Mouse (Mus musculus) erythroblast, adult 5-6 weeks (primary cell): ENCODE data around the gene Ccnd3. TPM values are rescaled to one million over a fixed set of nuclear protein-coding genes. Genes with fewer than 3 reads are reported as not detected.
"Not testable (repeated sequence)": the region's sequence is repeated elsewhere in the genome, so short reads cannot be mapped to it uniquely, and the experiment has no call there.

Experiments used
- ATAC-seq: replicated peaks from 2 replicates; pipeline ENCODE4 v1.8.0; 2016; ENCODE audit warnings: moderate number of reproducible peaks, mild to moderate bottlenecking, moderate TSS enrichment, inconsistent platforms; ENCODE audit not compliant: poor library complexity, low FRiP score, severe bottlenecking
- total RNA-seq, 2 experiments: library from RNA; stranded (forward) in 1 of 2; stranded (reverse) in 1 of 2; fragments of 150-400 nt in 1 of 2; fragments of 200-764, 138-1000 nt in 1 of 2; gene quantifications; 2 replicates each; pipeline versions ENCODE4 v1.2.3 to v1.2.4; 2015 to 2017; ENCODE audit warnings: low replicate concordance in 2 of 2

The Ccnd3 gene
- total RNA-seq, 2 experiments from 2014 or later: 65.9 to 85.3 TPM

DNA sequence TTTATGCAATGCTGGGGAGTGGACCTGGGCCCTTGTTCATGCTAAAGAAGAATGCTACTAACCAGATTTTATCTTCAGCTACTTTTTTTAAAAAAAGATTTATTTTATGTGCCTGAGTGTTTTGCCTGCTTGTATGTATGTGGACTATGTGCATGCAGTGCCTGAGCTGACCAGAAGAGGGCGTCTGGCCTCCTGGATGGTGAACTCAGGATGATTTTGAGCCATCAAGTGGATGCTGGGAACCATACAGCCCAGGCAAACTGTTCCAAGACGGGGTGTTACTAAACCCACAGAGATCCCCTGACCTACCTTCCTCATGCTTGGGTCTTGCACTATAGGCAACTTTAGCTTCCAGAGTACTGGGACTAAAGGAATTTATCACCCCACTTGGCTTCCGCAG, 29.1 kb upstream of the Ccnd3 start:
- peak; percentile 68 for ATAC-seq

DNA sequence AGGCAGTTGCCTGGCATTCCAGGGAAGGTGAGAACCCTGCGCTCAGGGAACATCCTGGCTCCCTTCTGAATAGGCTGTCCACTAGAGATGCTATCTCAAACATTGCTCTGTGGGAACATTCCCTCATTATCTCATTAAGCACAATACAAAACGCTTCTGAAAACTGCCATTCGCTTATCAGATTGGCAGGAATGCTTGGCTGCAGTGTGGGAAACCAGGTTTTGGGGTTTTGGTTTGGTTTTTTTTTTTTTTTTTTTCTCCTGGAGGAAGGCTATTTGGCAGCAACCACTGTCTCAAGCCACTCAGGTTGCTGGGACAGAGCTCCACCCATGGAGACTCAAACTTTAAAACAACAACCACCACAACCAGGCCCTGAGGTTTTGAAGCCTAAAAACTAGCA, 25.0 kb upstream of the Ccnd3 start:
- ATAC-seq: no peak

DNA sequence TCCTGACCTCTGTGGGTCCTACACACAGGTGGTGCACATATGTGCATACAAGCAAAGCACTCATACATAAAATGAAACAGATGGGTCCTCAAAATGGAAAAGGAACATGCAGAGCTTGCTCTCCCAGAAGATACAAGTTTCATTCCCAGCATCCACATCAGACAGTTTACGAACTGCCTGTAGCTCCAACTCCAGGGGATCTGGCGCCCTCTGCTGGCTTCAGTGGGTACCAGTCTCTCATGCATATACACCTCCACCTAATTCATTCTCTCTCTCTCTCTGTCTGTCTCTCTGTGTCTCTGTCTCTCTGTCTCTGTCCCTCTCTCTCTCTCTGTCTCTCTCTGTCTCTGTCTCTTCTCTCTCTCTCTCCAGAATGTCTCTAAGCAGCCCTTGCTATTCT, 22.4 kb upstream of the Ccnd3 start:
- ATAC-seq: peak; percentile 62

DNA sequence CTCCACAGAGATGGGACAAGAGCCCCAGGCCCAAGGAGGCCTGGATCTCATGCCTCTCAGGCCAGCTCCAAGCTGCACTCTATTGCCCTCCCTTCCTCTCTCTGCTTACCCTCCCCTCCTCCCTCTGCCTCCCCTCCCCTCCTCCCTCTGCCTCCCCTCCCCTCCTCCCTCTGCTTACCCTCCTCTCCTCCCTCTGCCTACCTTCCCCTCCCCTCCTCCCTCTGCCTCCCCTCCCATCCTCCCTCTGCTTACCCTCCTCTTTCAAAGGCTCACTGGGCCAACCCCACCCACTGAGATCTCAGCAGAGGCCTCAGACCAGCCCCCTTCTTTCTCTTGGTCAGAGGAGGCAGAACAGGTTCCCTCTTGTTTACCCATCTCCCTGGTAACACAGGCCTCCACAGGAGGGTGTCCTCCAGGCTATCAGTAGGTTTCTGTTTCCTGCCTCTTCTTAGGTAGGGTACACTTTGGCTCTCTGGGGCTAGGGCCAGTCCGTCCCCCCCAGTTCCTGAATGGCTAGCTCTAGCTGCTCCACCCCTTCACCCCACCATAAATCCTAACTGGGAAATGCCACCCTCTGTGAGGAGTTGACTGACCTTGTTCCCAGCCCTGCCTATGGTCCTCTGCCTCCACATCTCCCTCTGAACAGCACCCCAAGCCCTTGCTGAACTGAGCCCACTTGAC, 20.5 kb upstream of the Ccnd3 start:
- ATAC-seq: no peak

DNA sequence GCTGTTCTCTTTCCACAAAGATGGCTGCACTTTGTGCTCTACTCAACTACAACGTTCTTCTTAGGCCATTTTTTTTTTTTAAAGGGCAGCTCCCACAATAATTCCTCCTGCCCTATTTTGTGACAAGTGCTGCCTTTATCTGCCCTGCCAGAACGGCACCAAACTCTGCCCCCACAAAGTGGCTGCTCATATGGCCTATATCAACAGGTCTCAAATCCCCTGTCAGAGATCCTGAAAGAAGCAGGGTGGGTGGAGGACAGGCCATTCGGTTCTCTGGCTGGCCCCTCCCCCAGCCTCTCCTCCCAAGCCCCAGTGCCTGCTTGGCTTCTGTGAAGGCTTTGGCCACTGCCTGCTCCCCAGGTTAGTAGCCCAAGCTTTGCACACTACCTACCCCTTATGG, 19.9 kb upstream of the Ccnd3 start:
- ATAC-seq: no peak

DNA sequence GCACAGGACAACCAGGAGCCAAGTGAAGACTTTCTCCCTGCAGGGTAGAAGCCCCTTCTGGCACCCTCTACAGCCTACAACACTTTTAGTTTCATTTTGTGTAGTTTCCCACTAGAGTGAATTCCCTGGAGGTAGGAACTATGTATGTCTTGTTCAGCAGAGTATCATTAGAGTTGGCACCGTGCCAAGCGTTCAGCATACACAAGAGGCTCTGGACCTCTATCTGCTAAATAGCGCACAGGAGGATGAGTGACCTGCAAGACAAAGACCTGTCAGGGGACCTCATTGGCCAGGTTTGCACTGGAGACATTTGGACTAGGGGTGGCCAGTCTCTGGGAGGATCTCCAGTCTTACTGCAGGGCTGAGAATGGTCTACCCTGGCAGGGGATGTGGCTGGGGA, 19.1 kb upstream of the Ccnd3 start:
- ATAC-seq: no peak

DNA sequence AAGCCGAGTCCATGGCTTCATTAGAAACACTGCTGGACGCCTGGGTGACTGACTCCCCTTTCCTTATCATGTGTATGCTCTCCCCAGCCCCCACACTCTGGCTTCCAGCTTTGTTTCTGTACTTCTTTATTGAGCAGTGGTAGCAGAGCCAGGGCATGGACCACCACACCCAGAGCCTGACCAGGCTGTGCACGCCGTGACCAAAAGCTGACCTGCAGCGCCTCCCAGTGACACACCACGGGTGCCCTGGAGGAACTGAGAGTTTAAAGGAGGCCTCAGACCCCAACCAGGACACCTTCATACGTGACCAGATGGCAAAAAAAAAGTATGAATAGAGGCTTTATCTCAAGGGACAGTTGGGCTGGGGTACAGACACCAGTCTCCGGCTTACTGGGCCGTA, 14.1 kb upstream of the Ccnd3 start:
- ATAC-seq: no peak

DNA sequence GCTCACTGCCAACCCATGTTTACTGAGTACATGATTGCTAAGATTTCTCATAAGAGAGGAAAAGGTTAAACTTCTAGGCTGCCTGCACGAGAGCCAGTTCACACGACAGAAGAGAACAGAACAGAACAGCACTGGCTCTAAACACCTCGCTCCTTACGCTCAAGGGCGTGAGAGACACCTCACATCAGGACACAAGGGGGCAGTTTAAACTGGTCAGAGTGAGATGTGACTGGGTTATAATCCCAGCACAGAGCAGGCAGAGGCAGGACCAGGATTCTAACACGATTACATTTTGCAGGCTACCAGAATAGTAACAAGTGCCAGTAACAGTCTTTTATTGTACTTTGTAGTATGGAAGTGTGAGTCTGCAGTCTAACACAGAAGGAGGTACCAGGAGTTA, 12.1 kb upstream of the Ccnd3 start:
- ATAC-seq: no peak

DNA sequence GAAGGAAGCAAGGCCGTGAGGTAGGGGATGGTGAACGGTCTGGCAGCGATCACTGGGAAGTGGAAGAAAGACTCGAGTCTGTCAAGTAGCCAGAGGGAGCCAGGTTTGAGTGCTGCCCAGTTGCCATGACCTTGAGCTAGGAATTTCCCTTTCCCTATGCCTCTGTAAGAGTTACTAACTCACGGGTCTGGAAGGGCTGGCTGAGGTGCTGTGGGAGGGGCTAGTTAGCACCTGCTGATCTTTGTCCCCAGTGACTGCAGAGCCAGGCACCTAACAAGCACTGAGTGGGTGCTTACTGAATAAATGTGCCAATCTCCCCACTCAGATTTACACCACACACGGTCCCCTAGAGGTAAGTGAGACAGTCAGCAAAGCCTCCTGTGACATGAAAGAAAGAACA, 11.2 kb upstream of the Ccnd3 start:
- no peak for ATAC-seq

DNA sequence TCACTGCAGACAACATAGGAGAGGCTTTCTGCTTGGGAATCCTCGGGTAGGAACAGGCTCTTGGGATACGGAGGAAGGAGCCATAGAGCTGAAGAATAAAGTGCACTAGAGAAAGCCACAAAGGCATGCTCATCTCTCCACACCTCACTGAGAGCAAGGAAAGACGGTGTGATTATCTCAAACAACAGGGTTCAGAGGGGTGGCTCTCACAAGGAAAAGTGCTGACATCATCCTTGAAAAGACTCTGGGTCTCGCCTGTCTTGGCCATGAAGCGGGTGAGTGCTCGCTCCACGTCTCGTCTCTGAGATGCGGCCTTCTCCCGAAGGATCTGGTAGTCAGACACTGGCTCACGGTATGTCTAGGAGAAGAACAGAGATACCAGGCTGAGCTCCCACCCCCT, 10.7 kb upstream of the Ccnd3 start:
- no peak for ATAC-seq

DNA sequence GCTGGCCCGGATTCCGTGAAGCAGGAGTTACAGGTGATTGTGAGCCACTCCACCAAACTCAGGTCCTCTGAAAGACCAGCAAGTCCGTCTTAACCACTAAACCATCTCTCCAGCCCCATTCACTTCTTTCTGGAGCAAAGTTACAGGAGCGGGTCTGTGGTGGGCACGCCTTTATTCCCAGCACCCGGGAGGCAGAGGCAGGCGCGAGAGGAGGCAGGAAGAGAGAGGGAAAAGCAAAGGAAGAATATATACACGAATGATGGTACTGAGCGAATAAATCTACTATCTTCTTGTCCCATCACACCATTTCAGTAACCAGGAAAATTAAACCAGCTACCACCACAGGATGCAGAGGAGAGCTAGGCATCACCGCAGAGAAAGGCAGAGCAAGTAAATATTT, 3.3 kb upstream of the Ccnd3 start:
- ATAC-seq: peak; percentile 44; the same call in 1 of the 2 replicates

DNA sequence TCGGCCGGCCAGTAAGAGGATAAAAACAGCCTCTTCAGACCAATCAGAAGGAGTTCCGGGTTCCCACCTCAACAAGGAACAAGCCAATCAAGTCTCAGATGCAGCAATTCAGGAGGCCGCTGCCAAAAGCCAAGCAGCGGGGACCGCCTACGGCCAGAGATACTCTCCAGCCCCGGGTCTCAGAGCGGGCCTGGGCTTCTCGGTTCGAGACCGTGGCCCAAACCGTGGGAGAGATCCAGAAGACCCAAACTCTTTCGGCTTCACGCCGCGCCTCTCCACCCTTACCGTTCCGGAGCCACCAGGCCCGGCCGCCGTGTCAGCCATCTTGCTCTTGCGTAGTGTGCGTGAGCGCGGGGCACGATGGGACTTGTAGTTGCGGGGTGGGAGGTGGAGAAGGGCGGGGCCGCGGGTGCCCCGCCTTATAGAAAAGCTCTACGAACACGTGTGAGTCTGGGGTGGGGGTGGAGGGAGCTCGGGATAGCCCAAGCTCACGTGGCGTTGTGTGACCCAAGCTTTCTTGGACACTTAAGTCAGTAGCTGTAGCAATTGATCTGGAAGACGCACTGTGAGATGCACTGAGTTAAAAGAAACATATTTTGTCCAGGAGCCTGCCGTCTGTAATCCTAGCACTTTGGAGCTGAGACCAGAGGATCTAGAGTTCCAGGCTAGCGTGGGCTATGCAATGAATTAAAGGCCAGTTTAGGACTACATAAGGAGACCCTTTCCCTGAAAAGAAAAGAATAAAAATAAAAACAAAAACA, 2.7 kb upstream of the Ccnd3 start, which contains the start of gene Taf8:
Taf8 (minus strand) TSS at position 347 of the 761 bp plus-strand sequence.
- peak; percentile 92 for ATAC-seq

DNA sequence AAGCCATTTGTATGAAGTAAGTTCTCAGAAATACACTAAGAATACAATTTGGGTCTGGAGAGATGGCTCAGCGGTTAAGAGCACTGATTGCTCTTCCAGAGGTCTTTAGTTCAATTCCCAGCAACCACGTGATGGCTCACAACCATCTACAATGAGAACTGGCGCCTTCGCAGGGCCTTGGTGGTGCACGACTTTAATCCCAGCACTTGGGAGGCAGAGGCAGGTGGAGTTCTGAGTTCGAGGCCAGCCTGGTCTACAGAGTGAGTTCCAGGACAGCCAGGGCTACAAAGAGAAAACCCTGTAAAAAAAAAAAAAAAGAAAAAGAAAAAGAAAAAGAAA, 2.2 kb upstream of the Ccnd3 start:
- ATAC-seq: not testable (repeated sequence)

DNA sequence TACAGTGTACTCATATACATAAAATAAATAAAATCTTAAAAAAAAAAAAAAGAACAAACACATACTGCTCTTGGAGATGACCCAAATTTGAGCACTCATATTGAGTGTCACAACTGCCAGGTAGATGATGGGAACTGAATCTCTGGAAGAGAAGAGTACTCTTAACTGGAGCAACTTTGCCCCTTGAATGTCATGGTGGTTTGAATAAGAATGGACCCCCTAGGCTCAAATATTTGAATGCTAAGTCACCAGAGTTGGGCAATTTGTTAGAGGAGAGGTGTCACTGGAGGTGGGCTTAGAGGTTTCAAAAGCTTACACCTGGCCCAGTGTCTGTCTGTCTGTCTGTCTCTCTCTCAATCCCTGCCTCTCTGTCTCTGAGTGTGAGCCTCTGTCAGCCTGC, 1.2 kb upstream of the Ccnd3 start:
- ATAC-seq: no peak

DNA sequence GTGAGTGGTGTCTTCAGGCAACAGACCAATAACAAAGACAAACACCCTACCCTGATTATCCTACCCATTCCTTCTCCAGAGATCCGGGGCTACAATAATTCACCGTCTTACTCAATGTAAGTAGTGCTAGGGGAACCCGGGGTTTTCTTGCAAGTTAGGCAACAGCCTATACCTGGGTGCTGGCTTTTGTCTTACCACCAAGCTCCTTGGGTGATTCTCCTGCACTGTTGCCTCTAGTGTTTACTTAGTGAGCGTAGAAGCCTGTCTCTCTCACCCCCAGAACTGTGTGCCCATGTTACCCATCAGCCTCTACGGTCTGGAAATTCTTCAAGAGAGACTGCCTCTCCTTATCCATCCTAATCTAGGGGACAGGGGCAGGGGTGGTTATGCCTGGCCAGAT, 623 bp upstream of the Ccnd3 start:
- ATAC-seq: no peak

DNA sequence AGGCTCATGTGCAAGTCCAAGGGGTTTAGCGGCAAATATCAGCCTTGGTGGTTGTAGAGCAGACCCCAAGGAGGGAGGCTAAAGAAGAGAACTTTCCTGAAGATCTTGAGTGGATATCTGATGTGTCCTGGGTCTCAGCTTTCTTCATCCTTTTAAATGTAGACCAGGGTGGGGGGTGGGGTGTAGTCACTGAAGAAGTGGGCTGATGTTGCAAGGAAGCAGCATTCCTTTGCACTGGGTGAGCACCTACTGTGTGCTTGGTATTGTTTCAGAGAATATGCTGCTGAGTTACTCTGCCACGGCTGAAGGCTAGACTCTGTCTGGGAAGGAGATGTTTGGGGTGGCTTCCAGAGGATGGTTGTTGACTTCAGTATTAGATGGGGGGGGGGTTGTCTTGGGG, 715 bp downstream of the Ccnd3 start:
- no peak for ATAC-seq

DNA sequence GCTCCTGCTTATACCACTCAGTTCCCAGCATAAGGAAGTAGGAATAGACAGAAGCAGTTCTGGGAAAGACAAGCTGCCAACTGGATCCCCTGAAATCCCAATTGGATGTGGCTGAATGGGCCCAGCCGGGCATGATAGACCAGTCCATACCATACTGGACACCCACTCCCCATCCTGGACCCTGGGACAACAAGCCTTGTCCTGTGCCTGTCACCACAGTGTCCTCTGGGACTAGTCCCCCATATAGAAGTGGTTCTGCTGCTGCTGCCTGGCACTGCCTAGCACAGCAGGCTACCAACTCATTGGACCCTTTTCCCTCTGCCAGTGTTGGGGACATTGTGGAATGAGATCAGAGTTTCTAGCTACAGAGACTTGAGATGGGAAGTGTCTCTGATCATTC, 1.2 kb downstream of the Ccnd3 start:
- ATAC-seq: no peak

DNA sequence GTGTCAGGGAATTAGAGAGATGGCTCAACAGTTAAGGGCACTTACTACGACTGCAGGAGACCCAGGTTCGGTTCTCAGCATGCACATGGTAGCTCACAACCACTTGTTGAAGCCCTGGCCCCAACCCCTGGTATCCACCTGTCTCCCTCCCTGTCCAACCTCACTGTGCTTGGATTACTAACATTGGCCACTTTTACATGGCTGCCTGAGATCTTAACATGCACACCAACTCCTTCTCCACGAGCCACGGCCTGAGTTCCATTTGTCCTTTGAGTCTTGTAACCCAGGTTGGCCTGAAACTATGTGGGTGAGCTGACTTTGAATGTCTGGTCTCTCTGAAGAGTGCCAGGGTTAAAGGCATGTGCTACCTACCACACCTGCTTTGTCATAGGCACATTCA, 1.8 kb downstream of the Ccnd3 start:
- ATAC-seq: no peak

DNA sequence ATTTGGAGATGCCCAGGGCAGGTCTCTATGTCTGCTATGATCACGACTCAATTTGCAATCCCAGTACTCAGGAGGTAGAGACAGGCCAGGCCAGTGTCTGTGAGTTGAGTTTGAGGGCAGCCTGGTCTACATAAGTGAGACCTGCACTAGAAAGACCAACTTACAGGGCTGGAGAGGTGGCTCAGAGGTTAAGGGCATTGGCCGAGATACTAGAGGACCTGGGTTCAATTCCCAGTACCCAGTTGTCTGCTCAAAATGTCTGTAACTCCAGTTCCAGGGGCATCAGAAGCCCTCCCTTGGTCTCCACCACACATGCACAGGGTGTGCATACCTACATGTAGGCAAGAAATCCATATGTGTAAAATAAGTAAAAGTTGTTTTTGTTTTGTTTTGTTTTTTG, 2.7 kb downstream of the Ccnd3 start:
- no peak for ATAC-seq

DNA sequence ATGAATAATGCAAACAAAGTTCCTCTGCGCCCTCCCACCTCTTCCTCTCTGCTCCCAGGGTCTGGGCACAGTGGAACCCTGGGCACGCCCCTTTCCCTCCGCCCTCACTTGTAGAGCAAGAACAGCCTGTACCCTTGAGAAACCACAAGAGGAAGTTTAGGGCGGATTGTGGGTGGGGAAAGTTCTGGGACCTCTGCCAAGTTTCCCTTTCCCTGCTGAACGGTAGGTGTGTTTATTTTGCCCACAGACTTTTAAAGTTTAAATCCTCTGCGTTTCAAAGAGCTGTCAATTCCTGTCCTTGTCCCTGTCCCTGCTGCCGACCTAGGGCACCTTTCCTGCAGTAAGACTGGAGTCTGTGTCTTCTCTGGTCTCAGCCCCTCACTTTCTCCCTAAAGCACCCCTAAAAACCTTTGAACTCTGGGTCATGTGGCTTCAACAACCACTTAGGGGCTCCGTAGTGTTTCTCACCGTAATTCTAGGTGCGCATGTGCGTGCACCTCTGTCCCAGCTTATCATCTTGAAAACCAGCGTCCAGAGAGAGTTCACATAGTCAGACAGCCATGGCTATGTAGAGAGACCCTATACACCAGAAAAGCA, 3.3 kb downstream of the Ccnd3 start:
- ATAC-seq: peak; percentile 60

DNA sequence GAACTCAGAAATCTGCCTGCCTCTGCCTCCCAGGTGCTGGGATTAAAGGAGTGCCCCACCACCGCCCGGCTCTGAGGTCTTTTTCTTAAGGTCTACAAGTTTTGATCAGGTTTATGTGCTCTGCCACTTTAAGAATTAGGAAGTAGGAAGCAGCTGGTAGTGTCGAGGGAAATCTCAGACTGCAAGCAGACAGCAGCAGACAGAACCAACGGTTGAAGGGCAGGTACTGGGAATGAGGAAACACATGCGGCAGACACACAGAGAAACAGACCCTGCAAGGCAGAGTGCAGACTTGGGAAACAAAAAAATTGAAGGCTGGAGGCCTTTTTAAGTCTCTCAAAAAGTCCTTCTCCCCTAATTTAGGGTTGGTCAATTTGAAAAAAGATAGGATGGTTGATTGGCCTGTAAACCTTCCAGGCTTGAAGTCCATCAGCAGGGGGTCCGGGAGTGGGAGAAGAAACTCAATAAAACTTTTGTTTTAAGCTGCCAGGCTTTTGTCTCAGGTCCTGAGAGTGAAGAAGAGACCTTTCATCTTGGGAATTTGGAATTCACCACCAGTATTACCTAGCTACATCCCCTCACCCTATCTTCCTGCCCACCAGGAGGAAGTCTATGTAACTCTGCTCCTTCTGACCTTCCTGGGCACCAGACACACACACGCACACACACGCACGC, 4.3 kb downstream of the Ccnd3 start:
- ATAC-seq: no peak
